Mouse (Mus musculus): ENCODE data around the gene Fto. TPM values are rescaled to one million over a fixed set of nuclear protein-coding genes. Genes with fewer than 3 reads are reported as not detected.

The Fto gene
- polyA plus RNA-seq, 1 experiment from 2014 or later = 16.8 TPM

DNA sequence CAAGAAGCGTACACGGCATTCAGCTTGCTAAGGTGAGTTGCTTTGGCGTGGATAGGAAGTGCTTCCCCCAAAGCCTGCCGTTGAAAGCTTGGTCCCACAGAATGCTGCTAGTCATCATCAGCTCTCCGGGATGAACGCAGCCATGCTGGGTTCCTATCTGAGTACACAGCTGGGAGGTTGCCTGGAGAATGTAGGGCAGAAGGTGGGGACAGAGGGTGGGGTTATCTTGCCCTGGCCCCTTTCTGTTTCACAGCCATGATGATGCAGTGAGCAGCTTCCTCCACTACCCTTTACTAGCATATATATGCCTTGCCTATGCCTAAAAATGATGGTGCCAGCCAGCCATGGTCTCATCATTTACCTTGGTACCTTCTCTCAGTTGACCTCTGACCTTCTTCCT is 147.6 kb downstream of the Fto start:
- H3K36me3 ChIP-seq (replicated peaks) = no peaks in the 10 kb centered on the region
- 49% methylated on average over 6 of the region's 6 CpGs for WGBS (ENCODE audit: insufficient replicate concordance)
- H3K4me3 ChIP-seq (replicated peaks) = no peak overlapping the region
- no peaks in the 10 kb centered on the region for H3K27me3 ChIP-seq
- H3K4me2 ChIP-seq = peak overlapping the region; percentile 29
- H3K9ac ChIP-seq = no peak overlapping the region
- ATAC-seq (ENCODE audit: insufficient read depth) = peak; percentile 79
- no peaks in the 10 kb centered on the region for H3K9me3 ChIP-seq (replicated peaks)
- H3K27ac ChIP-seq (replicated peaks) = no peak overlapping the region
- peaks cover 6% of the 10 kb centered on the region for H3K4me1 ChIP-seq (replicated peaks)

DNA sequence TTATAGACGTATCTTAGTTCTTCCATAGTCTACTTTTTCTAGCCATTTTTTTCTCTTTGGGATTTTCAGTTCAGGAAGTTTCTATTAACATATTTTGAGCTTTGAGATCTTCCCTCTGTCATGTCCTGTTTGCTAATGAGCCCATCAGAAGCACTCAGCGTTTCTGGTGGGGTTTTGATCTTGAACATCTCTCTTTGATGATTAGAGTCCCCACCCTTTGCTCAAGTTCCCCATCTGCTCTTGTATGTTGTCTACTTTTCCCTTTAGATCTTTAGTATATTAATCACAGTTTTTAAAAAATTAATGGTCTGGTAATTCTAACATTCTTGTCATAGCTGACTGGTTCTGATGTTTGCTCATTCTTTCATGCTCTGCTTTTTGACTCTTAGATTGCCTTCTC is 150.4 kb downstream of the Fto start:
- Histone ChIP-seq H3K4me2 (no peak overlapping the region), H3K4me1 (replicated peaks) (peaks cover 6% of the 10 kb centered on the region), H3K36me3 (replicated peaks) (no peaks in the 10 kb centered on the region; the same call in 1 of the 2 replicates), H3K9me3 (replicated peaks) (no peaks in the 10 kb centered on the region), H3K27ac (replicated peaks) (no peak overlapping the region), H3K9ac (no peak overlapping the region), H3K27me3 (no peaks in the 10 kb centered on the region), H3K4me3 (replicated peaks) (no peak overlapping the region)
- no peak for ATAC-seq (ENCODE audit: insufficient read depth)
- 49% methylated on average over 2 of the region's 2 CpGs for WGBS (ENCODE audit: insufficient replicate concordance)

DNA sequence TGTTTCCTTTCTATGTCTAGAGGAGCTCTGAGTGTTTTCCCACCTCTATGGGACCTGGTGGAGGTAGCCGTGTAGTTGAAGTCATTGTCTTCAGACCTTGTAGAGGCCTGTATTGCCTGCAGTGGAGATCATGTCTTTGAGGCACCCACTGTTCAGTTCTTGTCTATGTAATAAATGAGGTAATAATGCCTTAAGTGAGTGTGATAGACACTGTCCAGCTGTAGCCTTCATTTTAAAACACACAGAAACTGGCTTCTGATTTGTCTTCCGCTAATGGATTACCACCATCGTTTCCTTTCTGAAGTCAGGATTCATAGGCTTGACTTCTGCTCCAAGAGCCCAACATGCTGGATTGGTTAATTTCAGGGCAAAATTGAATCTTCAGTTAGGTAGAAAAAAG is 154.1 kb downstream of the Fto start:
- Histone ChIP-seq H3K27ac (replicated peaks) (no peak overlapping the region), H3K9ac (no peak overlapping the region), H3K4me2 (no peak overlapping the region), H3K9me3 (replicated peaks) (no peaks in the 10 kb centered on the region), H3K36me3 (replicated peaks) (no peaks in the 10 kb centered on the region; the same call in 1 of the 2 replicates), H3K4me3 (replicated peaks) (no peak overlapping the region), H3K27me3 (no peaks in the 10 kb centered on the region), H3K4me1 (replicated peaks) (no peaks in the 10 kb centered on the region)
- 86% methylated on average over 3 of the region's 3 CpGs for WGBS (ENCODE audit: insufficient replicate concordance)
- no peak for ATAC-seq (ENCODE audit: insufficient read depth)

- no peak overlapping the region for H3K9ac ChIP-seq
- no peaks in the 10 kb centered on the region for H3K9me3 ChIP-seq (replicated peaks)
- H3K36me3 ChIP-seq (replicated peaks) = no peaks in the 10 kb centered on the region; the same call in 1 of the 2 replicates
- no peak overlapping the region for H3K4me3 ChIP-seq (replicated peaks)
- no peaks in the 10 kb centered on the region for H3K4me1 ChIP-seq (replicated peaks)
- 67% methylated on average over 8 of the region's 8 CpGs for WGBS (ENCODE audit: insufficient replicate concordance)
- no peak overlapping the region for H3K4me2 ChIP-seq
- H3K27ac ChIP-seq (replicated peaks) = no peak overlapping the region
- no peak for ATAC-seq (ENCODE audit: insufficient read depth)
- no peaks in the 10 kb centered on the region for H3K27me3 ChIP-seq
Observed at GRCm38 (mm10) chr8:91467881-91468534, 154.7 kb downstream of the Fto start.

DNA sequence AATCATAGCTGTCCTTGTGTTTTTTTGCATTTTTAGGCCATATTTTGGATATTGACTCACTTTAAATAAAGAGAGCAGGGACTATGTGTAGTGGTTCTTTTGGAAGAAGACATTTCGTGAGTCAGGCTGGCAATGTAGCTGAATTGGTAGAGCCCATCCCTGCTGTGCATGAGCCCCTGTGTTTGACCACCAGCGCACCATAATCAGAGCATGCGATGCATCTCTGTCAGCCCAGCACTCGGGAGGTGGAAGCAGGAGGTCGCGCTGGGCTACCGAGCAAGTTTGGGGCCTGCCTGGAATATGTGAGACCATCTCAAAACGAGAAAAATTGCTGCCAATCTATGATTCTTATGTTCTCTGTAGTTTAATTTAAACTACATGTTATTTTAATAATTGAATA is 156.1 kb downstream of the Fto start:
- WGBS (ENCODE audit: insufficient replicate concordance) = 81% methylated on average over 8 of the region's 8 CpGs
- Histone ChIP-seq H3K36me3 (replicated peaks) (peaks cover 5% of the 10 kb centered on the region; the same call in 1 of the 2 replicates), H3K4me2 (no peak overlapping the region), H3K9ac (no peak overlapping the region), H3K4me1 (replicated peaks) (no peaks in the 10 kb centered on the region), H3K4me3 (replicated peaks) (no peak overlapping the region), H3K27ac (replicated peaks) (no peak overlapping the region), H3K27me3 (no peaks in the 10 kb centered on the region), H3K9me3 (replicated peaks) (no peaks in the 10 kb centered on the region)
- ATAC-seq (ENCODE audit: insufficient read depth) = no peak

GRCm38 (mm10) chr8:91474731-91475279 is 161.5 kb downstream of the Fto start:
- WGBS (ENCODE audit: insufficient replicate concordance) = 73% methylated on average over 6 of the region's 6 CpGs
- ATAC-seq (ENCODE audit: insufficient read depth) = no peak
- no peak overlapping the region for H3K9ac ChIP-seq
- no peaks in the 10 kb centered on the region for H3K27me3 ChIP-seq
- no peak overlapping the region for H3K4me2 ChIP-seq
- no peak overlapping the region for H3K4me3 ChIP-seq (replicated peaks)
- no peaks in the 10 kb centered on the region for H3K9me3 ChIP-seq (replicated peaks)
- 0 out of 2 replicates have a peak, but pooled peaks cover 11% of the 10 kb centered on the region for H3K36me3 ChIP-seq (replicated peaks)
- no peaks in the 10 kb centered on the region for H3K4me1 ChIP-seq (replicated peaks)
- no peak overlapping the region for H3K27ac ChIP-seq (replicated peaks)

DNA sequence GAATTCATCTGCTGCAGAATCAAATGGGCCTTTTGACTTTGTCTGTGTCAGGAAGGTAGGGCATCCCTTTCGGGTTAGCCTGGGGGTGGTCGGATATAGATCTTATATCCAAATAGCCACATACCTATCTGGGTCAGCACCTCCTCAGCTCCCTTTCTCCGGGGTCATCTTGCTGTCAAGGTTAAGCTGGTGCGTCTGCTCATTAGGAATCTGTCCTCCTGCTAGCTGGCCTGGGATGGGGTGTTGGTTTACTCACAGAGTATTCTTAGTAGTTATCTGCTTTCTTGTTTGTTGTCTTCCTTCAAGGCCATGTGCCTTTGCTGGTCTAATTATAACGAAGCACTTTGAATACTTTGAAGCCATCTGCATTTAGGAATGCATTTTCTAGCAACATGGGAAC is 163.7 kb downstream of the Fto start:
- no peaks in the 10 kb centered on the region for H3K4me1 ChIP-seq (replicated peaks)
- ATAC-seq (ENCODE audit: insufficient read depth) = no peak
- H3K4me3 ChIP-seq (replicated peaks) = no peak overlapping the region
- H3K27ac ChIP-seq (replicated peaks) = no peak overlapping the region
- WGBS (ENCODE audit: insufficient replicate concordance) = 77% methylated on average over 5 of the region's 5 CpGs
- H3K4me2 ChIP-seq = no peak overlapping the region
- no peak overlapping the region for H3K9ac ChIP-seq
- H3K27me3 ChIP-seq = no peaks in the 10 kb centered on the region
- H3K36me3 ChIP-seq (replicated peaks) = 0 out of 2 replicates have a peak, but pooled peaks cover 11% of the 10 kb centered on the region
- H3K9me3 ChIP-seq (replicated peaks) = no peaks in the 10 kb centered on the region

DNA sequence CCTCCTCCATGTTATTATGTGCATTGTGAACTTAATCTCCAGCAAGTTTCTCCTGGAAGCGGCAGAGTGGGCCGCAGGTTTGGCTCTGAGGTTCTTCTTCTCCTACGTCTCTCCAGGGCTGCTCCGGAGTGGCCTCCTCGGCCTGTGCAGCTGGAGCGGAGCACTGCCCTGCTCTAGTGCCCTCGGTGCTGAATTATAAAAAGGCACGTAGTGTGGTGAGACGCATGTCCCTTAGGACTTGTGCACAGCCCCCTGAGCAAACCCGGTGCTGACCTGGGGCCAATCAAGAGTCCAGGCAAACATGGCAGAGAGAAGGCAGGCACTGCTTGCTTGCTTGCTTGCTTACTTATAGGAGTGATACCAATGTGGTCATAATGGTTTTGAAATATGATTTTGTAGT is 164.1 kb downstream of the Fto start:
- no peaks in the 10 kb centered on the region for H3K27me3 ChIP-seq
- H3K4me3 ChIP-seq (replicated peaks) = no peak overlapping the region
- H3K9me3 ChIP-seq (replicated peaks) = no peaks in the 10 kb centered on the region
- H3K4me2 ChIP-seq = no peak overlapping the region
- H3K36me3 ChIP-seq (replicated peaks) = 0 out of 2 replicates have a peak, but pooled peaks cover 11% of the 10 kb centered on the region
- H3K27ac ChIP-seq (replicated peaks) = no peak overlapping the region
- H3K4me1 ChIP-seq (replicated peaks) = no peaks in the 10 kb centered on the region
- no peak overlapping the region for H3K9ac ChIP-seq
- ATAC-seq (ENCODE audit: insufficient read depth) = no peak
- 84% methylated on average over 10 of the region's 10 CpGs for WGBS (ENCODE audit: insufficient replicate concordance)

- no peaks in the 10 kb centered on the region for H3K9me3 ChIP-seq (replicated peaks)
- 76% methylated on average over 9 of the region's 9 CpGs for WGBS (ENCODE audit: insufficient replicate concordance)
- H3K4me1 ChIP-seq (replicated peaks) = no peaks in the 10 kb centered on the region
- no peak overlapping the region for H3K4me2 ChIP-seq
- no peak overlapping the region for H3K4me3 ChIP-seq (replicated peaks)
- no peak overlapping the region for H3K9ac ChIP-seq
- ATAC-seq (ENCODE audit: insufficient read depth) = no peak
- no peaks in the 10 kb centered on the region for H3K27me3 ChIP-seq
- no peak overlapping the region for H3K27ac ChIP-seq (replicated peaks)
- no peaks in the 10 kb centered on the region; the same call in 1 of the 2 replicates for H3K36me3 ChIP-seq (replicated peaks)
Observed at GRCm38 (mm10) chr8:91482511-91482910, 169.2 kb downstream of the Fto start.

GRCm38 (mm10) chr8:91486394-91486793 is 173.1 kb downstream of the Fto start:
- ATAC-seq (ENCODE audit: insufficient read depth) = no peak
- Histone ChIP-seq H3K4me1 (replicated peaks) (no peaks in the 10 kb centered on the region), H3K27me3 (no peaks in the 10 kb centered on the region), H3K4me3 (replicated peaks) (no peak overlapping the region), H3K36me3 (replicated peaks) (no peaks in the 10 kb centered on the region; the same call in 1 of the 2 replicates), H3K9ac (no peak overlapping the region), H3K27ac (replicated peaks) (no peak overlapping the region), H3K9me3 (replicated peaks) (no peaks in the 10 kb centered on the region), H3K4me2 (no peak overlapping the region)
- 72% methylated on average over 4 of the region's 4 CpGs for WGBS (ENCODE audit: insufficient replicate concordance)

DNA sequence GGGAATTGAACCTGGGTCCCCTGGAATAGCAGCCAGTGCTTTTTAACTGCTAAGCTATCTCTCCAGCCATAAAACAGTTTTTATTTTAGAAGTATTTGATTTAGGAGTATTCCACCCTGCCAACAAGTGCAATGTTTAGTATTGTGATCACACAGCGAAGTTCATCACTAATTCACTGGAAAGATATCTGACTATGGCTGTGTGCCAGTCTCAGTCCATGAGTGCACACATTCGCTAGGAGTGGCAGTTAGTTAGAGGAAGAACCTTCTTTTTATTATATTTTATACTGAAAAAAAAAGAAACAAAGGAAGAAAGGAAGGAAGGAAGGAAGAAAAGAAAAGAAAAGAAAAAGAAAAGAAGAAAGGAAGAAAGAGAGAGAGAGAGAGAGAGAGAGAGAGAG is 174.1 kb downstream of the Fto start:
- H3K27ac ChIP-seq (replicated peaks) = no peak overlapping the region
- no peak overlapping the region for H3K4me3 ChIP-seq (replicated peaks)
- no peak overlapping the region for H3K4me2 ChIP-seq
- no peak for ATAC-seq (ENCODE audit: insufficient read depth)
- H3K27me3 ChIP-seq = no peaks in the 10 kb centered on the region
- H3K4me1 ChIP-seq (replicated peaks) = no peaks in the 10 kb centered on the region
- H3K9me3 ChIP-seq (replicated peaks) = no peaks in the 10 kb centered on the region
- H3K36me3 ChIP-seq (replicated peaks) = no peaks in the 10 kb centered on the region; the same call in 1 of the 2 replicates
- H3K9ac ChIP-seq = no peak overlapping the region
- 68% methylated on average over 2 of the region's 2 CpGs for WGBS (ENCODE audit: insufficient replicate concordance)

Data from liver, embryonic 15.5 days (tissue).